ENCODE assay signal across 10 mouse cellular contexts in genomic region chr14:99548363-99549248, GRCm38 (mm10).
A peak's percentile ranks its signal among the peaks of the same experiment; 100 is the strongest.
DNase-seq lines count a peak whose midpoint lies in the region.
"Had no signal": no experiment of that assay in that cellular context is flagged by ENCODE, and none has a peak within 500 bp of the region (broad histone marks: within the 10 kb centered on the region; RNA-seq: fewer than 3 reads in every experiment).

No protein-coding gene starts in this region.

- peak; percentile 11 to 27 for DNase-seq in urinary bladder, adult 18-20 months (ENCODE audit: low spot score in 2 of 2)
- no peak for DNase-seq in urinary bladder, postnatal 10 days (ENCODE audit: low spot score)
- DNase-seq in forelimb bud, embryonic 11.5 days (ENCODE audit: low read depth, low spot score), result peak; percentile 1
- DNase-seq in lung, postnatal 10 days, result peak; percentile 18
- DNase-seq in right cerebral cortex, postnatal 36 days (ENCODE audit: low spot score in 2 of 2), result no peak
- DNase-seq in frontal cortex, adult 2 months (ENCODE audit: extremely low spot score in 1 of 2, low spot score in 1 of 2), result no peak
- no peak for DNase-seq in gastrocnemius, postnatal 10 days
- DNase-seq: cerebellum, adult 11-12 months; kidney, postnatal 4 days; retina, postnatal 1 day had no signal

Comparison
In these comparisons a context has a peak if more than half of its experiments do, and no peak if none do; other contexts are left out.
1. DNase-seq: peak in urinary bladder, adult 18-20 months (2 of 2), forelimb bud, embryonic 11.5 days (single experiment) and lung, postnatal 10 days (single experiment); none in urinary bladder, postnatal 10 days (single experiment), right cerebral cortex, postnatal 36 days (0 of 2), frontal cortex, adult 2 months (0 of 2) and gastrocnemius, postnatal 10 days (single experiment).